Mouse (Mus musculus) testis, postnatal 14 days (tissue): ENCODE measurements around the gene Zfp113.

Source experiments
- DNase-seq: peaks from one replicate; pipeline ENCODE4 v3.0.0; 2021; ENCODE audit warnings: low spot score

Zfp113 gene

DNA sequence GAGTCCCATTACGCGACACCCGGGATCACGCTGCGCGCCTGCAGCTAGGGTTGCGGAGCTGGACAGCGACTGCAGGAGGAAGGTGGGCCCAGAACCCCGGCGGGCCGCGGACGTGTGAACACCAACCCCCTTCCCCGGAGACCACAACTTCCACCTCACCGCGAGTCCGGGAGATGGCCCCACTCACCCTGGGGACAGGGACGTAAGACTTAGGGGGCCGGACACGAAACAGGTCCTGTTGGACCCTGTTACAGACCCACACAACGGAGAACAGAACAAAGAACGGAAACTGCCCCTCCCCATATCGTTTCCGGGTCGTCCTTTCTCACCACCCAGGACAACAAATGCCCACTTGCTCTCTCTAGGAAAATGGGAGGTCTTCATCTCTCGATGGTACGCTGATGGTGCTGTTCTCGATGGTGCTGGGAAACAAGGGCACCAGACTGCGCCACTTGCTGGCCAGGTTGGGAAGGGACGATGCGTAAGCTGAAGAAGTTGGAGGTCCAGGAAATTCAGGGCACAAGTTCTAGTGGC is at the start of gene Zfp113:
TSS of gene Zfp113 (minus strand) at position 302 of the 534 bp plus-strand sequence.
- peak; percentile 90 for DNase-seq

DNA sequence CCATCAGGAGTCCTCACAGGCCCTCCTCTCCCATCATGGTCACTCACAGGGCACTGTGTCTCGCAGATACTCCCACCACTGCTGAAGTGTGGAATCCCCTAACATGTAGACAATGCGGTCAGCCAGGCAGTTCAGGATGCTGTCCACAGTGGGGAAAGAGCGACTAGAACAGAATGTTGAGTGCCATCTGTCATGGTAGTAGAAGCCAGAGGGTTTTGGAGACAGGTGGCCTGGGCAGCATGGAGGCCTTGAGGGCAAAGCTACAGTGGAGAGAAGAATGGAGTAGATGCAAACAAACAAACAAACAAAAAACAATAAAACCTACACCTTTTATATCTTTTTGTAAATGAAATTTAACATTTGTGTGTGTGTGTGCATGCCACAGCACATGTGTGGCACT is 46.5 kb upstream of the Zfp113 start:
- DNase-seq = no peak

DNA sequence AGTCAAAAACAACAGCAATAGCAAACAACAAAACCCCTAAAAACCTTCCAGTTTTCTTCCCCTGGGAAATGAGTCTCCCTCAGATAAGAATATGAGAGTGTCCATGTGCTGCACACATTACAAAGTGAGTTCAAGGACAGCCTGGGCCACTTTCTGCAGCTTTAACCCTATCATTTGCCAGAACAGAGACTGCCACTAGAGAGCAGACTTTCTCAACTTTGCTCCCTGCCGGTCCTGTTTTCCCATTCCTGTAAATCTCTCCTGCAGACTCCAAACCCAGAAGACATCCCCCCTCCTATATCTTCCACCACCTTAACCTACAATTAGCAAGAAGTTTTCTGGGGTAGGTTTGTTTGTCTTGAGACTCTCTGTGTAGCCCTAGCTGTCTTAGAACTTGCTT is 44.0 kb upstream of the Zfp113 start:
- no peak for DNase-seq

DNA sequence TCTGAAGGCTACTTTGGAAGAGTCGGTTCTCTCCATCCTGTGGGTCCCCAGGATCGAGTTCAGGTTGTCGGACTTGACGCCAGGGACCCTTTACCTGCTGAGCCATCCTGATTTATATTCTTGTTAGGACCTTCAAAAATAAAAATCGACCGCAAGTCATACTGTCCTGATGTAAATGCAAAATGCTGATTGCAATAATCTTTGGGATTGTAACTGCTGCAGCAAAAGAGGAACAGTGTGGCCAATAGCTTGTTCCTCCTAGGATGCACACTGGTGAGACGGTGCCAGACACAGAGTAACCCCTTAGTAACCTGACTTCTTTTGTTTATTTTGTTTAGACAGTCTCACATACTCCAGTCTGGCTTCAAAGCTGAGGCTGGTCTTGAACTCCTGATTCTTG is 39.9 kb upstream of the Zfp113 start:
- DNase-seq = no peak

DNA sequence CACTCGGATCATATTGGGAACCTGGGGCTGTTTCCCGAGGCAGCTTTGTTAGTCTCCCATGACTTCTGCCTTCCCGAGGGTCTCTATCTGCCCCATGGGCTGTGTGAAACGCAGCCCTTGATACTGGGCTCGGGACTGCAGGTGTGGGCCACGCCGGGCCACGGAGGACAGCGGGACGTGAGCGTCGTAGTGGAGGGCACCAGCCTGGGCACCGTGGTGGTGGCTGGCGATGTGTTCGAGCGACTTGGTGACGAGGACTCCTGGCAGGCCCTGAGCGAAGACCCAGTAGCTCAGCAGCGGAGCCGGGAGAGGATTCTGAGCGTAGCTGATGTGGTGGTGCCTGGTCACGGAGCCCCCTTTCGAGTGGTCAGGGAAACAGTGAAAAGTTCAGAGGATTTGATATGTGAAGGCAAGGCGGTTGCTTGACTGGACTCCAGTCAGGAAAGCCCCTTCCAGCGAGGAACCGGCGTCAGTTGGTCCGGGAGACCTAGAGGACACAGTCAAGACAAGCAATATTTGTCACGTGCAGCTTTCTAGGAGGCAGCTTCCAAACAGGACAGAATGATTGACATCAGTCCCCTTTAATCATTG is 39.3 kb upstream of the Zfp113 start:
- DNase-seq = no peak

DNA sequence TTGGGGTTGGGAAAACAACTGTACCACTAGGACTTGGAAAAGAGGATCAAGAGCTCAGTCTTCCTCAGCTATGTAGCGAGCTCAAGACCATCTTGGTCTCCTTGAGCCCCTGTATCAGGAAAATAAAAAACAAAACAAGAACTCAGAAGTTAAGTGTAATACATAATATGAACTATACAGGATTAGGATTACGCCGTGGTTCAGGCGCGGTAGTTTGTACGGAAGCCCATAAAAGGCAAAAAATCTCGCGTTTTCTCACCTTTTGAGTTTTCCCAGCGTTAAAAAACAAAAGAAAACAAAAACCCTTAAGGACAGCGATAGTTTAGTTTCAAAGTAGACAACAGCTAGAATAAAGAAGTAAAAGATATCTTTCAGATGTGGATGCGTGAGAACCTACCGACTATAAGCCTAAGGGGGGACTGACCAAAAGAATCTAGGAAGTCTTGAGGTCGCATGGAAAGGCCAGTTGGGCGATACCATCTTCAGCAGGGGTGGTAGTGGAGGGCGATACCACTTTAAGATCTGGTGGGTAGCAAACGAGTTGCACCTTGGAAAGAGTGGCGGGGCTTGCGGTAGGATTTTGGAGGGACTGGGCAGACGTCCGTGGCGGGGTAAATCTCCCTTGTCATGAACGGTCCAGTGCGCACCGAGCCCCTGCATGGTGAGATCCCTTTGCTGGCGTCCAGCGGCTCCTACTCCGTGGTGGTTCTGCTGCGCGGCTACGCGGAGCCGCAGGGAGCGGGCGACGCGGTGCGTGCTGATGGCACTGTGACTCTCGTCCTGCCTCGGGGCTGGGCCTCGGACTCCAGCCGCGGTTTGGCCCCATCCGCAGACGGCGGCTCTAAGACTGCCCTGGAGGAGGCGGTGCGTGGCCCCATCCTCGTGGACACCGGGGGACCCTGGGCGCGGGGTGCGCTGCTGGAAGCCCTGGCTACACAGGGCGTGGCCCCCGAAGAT is 38.5 kb upstream of the Zfp113 start, which contains the start of gene Mblac1:
TSS of gene Mblac1 (plus strand) at position 544 of the 957 bp plus-strand sequence.
- peak; percentile 80 for DNase-seq

DNA sequence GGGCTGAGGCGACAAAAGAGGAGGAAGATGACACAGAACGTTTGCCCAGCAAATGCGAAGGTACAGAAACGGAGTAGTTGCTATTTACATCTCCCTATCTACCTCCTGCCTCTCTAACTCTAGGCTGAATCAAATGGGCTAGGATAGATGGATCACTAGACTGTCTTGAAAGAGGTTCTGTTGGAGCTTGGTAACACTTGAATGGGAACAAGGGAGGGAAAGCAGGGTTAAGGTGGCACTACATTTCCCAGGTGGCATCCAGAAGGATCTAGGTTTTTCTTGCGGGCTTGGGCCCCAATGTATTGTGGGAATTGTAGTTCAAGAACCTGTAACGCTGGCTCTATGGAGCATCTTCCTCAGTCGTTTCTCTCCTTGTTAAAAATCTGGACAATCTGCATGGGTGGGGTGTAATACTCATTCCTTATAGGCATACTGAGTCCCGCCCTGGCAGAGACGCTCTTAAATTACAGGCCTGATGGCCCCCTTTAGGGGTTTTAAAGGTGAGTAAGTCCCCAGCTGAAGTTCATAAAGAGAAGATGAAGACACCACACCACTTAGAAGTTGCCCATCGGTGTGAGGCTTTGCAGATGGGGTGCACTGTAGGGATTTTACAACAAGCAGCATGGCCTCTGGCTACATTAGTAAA is 32.2 kb upstream of the Zfp113 start:
- peak; percentile 84 for DNase-seq

DNA sequence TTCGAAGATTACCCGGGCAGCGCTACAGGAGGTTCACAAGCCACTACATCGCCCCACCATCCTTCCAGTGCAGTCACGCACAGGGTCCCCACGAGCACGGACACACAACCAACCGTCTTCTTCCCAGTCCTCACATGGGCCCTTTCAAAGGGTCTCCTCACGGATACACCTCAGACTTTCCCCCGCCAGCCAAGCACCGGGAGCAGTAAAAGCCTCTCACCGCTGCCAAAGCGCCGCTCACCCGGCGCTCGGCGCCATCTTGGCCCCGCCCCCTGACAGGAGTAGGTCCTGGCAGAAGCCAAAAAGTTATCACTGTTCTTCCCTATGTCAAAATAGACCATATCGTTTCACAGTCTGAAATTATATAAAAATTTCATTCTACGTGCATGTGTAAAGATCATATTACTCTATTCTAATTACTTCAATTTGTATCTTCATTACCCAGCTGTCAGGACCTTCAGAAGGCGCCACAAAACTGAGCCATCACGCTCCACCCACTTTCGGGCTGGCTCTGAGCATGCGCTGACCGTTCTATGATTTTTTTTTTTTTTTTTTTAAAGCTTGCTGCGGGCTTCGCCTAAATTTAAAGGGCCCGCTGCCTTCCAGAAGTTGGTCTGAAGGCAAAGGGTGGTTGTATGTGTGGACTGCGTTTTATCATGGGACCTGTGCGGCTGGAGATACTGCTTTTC is 31.6 kb upstream of the Zfp113 start, which contains the start of the genes Taf6 and Cnpy4:
TSS of gene Taf6 (minus strand) at position 502 of the 689 bp plus-strand sequence.
TSS of gene Cnpy4 (plus strand) at position 536 of the 689 bp plus-strand sequence.
- peak; percentile 88 for DNase-seq

DNA sequence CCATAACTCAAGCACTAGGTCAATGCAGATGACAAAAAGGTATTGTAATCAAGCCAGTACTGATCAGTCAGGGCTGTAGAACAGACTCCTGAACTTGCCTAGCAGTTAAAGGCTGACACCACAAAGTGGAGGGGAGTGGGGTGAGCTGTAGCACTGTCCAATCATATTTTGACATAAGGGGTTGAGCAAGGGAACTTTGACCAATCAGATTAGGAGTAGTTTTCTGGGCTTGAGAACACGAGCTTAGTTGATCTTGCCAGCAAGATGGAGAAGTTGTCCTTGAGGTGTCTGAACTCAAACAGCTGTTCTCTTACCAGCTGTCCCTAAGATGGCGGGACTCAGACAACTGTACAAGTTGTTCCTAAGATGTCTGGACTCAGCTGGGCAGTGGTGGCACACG is 17.7 kb upstream of the Zfp113 start:
- no peak for DNase-seq

DNA sequence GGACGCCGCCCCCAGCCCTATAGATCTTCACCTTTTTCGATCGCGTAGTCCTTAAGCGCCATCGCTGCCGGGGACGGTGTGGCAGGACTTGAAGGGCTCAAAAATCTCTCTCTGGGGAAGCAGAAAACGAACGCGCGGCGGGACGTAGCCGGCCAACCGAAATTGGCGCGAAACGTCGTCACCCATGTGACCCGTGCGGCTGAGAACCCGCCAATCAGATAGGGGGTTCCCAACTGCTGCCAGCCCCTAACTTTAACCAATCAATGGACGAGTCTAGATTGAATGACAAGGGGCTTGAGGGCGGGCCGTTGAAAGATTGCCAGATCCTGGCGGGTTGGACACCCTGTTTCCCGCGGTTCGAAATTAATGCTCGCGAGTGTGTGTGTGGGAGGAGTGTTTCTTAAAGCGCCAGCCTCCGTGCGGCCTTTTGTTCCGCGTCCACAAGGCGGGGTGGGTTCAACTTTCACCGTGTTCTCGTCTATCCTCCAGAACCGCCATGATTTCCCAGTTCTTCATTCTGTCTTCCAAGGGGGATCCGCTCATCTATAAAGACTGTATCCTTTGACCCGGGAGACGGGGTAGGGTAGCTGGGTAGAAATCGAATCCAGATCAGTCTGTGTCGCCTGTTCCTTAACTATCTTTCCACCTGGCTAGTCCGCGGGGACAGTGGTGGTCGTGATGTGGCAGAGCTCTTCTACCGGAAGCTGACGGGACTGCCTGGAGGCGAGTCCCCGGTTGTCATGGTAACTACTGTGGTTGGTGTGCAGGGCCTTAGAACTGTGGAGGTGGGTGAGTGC is 16.3 kb upstream of the Zfp113 start, which contains the start of the genes Ap4m1 and Mcm7:
TSS of gene Ap4m1 (plus strand) at position 308 of the 797 bp plus-strand sequence.
TSS of gene Mcm7 (minus strand) at position 728 of the 797 bp plus-strand sequence.
- peak; percentile 96 for DNase-seq

DNA sequence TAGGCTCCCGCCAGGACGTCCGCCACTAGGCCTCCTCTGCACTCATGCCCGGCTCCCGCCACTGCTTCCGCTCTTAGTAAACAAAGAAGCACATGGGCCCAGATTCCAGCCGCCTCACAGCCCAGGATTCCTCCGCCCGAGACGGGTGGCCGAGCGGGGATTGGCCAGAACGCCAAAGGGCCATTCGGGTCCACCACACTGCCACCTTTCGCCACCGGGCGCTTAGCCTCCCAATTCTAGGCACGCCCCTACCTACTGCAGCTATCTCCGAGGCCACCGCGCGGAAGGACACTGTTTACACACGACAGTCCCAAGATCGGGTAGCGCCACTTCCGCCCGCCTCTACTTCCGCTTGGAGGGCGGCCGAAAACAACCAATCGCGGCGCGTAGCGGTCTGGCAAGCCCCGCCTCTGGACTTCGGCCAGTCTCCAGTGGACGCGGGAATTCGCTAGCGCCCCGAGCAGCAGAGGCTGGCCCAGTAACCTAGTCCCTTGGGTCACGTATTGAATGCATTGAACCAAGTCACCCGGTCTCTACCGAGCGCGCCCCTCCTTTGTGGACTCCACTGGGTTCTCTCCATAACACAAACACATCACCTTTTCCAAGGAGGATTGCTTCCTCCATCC is 15.5 kb upstream of the Zfp113 start:
- peak; percentile 96 for DNase-seq

DNA sequence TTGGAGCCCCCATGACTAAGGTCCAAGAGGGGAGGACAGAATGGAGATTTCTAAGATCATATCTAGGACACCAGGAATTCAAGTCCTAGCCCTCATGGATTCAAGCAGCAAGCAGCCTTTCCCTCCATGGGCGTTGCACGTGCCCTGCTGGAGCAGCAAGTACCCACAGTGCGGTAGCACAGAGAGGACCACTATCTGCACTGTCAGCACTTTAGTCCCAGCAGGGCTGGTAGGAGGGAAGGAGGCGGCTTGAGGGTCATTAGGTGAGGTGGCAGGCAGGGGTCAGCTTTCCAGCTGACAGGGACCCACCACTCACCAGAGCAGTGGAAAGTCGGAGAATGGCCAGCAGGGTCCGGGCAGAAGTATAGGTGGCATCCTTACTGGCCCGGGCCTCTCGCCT is 10.1 kb upstream of the Zfp113 start:
- no peak for DNase-seq

DNA sequence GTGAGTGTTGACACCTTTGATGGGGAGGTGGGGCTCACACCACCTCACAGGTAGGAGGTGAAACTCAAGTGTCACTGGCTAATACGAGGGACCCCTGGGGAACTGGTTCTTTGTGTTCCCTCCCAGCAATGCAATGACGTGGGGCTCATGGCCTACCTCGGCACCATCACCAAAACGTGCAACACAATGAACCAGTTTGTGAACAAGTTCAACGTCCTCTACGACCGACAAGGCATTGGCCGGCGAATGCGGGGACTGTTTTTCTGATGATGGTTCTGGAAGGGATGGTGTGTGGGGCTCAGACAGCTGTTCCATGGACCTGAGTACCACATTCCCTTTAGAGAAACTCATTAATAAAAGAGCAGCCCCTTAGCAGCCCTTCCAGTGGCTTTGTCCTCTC is 8.1 kb upstream of the Zfp113 start:
- no peak for DNase-seq

DNA sequence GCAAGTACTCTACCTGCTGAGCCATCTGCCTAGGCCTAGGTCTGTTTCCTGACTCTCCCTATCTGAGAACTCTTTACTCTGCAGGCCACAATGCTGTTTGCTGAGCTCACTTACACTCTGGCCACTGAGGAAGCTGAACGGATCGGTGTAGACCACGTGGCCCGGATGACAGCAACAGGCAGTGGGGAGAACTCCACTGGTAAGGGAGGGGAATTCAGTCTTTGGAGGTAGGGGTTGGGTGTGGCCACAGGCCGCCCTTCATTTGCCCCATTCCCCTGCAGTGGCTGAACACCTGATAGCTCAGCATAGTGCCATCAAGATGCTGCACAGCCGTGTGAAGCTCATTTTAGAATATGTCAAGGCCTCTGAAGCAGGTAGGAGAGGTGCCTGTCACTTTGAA is 7.5 kb upstream of the Zfp113 start:
- no peak for DNase-seq

DNA sequence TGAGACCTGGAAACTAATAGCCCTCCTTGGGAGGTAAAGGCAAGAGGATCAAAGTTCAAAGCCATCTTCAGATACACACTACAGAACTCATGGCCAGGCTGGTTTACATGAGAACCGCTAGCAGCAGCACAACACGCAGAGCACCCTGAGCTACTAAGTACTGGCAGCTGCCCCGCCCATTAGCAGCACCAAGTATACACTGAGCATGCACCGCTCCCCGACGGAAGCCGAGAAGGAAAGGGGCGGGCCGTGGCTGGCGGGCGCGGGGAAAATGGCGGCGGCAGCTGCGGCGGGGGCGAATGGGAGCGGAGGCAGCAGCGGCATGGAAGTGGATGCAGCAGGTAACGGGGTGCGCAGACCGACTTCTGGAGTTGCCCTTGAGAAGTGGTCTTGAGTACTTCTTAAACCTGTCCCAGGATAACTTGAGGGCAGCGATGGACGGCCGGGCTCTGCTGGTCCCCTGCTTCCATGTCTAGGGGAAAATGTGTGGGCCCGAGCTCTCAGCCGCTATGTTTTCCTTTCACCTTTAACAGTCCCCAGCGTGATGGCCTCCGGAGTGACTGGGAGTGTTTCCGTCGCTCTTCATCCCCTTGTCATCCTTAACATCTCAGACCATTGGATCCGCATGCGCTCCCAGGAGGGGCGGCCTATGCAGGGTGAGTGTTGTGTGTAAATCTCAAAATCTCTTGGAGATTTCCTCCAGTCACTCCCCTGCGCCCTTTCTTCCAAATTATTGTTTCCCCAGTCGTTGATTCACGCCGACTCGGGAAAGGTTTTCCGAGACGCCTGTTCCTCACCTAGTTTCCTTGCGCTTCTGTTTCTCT is 5.5 kb upstream of the Zfp113 start, which contains the start of gene Cops6:
TSS of gene Cops6 (plus strand) at position 230 of the 824 bp plus-strand sequence.
- DNase-seq = peak; percentile 94

DNA sequence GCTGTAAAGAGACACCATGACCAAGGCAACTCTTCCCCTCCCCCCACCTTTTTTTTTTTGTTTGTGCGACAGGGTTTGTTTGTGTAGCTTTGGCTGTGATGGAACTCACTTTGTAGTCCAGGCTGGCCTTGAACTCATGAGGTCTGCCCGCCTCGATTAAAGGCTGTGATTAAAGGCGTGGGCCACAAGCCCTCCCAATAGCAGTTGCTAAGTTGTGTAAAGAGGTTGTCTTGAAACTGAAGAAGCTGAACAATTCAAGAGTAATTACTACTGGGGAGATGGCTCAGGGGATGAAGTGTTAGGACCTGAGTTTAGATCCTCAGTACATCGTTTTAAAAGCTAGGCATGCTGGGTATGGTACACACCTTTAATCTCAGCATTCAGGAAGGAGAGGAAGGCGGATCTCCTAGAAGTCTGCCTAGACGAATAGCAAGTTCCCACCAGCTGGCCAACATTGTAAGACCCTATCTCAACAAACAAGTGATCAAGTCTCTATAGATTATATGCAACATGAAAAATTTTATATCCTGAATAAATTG is 4.7 kb upstream of the Zfp113 start:
- DNase-seq = no peak

DNA sequence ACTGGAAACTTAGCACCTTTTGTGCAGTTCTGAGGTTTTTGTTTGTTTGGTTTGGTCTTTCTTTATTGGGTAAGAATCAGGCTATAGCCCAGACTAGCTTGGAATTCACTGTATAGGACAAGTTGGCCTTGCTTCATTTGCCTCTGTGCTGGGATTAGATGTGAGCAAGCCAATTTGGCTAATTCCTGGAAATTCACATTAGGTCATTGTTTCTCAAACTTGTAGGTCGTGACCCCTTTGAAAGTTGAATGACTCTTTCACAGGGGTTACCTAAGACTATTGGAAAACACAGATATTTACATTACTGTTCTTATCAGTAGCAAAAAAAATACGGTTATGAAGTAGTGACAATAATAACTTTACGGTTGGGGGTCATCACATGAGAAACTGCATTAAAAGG is 1.2 kb downstream of the Zfp113 start:
- no peak for DNase-seq

DNA sequence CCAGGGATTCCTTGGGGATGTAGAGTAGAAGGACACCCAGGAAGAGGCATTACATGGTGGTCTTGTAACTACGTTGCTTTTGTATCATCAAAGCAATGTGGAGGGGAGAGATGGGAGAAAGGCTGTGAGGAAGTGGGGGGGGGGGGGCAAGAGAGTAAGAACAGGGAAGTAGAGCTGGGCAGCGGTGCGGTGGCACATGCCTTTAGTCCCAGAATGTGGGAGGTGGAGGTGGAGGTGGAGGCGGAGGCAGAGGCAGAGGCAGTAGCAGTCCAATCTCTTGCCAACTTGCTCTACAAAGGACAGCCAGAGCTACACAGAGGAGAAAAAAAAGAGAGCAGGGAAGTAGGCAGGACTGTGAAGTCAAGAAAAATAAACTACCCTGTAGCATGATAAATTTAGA is 17.0 kb downstream of the Zfp113 start:
- no peak for DNase-seq
